Mouse (Mus musculus): ENCODE results near the gene Wdr72. TPM values are rescaled to one million over a fixed set of nuclear protein-coding genes. Genes with fewer than 3 reads are reported as not detected.

Wdr72 gene
- total and polyA plus RNA-seq, 2 experiments from 2014 or later = 0.05 to 0.22 TPM

GRCm38 (mm10) chr9:74194898-74195297 lies 84.7 kb downstream of the Wdr72 start:
- H3K4me3 ChIP-seq (ENCODE audit: low read depth, low read length) = no peak overlapping the region
- DNase-seq = peak; percentile 9
- ATAC-seq = no peak

GRCm38 (mm10) chr9:74228272-74228671 lies 118.1 kb downstream of the Wdr72 start:
- ATAC-seq (peak; percentile 74), DNase-seq (peak; percentile 52)
- Histone ChIP-seq H3K27me3 (ENCODE audit: insufficient read depth, low read length) (no peaks in the 10 kb centered on the region), H3K4me2 (ENCODE audit: low read depth) (no peak overlapping the region), H3K27ac (ENCODE audit: low read depth, low read length) (no peak overlapping the region), H3K36me3 (ENCODE audit: insufficient read depth) (no peaks in the 10 kb centered on the region), H3K4me3 (ENCODE audit: low read depth, low read length) (no peak overlapping the region), H3K4me1 (ENCODE audit: insufficient read depth) (peaks cover 6% of the 10 kb centered on the region; the same call in 1 of the 2 replicates), H3K9ac (no peak overlapping the region), H3K9me3 (ENCODE audit: low read length) (no peaks in the 10 kb centered on the region)
- no peak for TF ChIP-seq CTCF (IDR thresholded peaks at IDR 0.05; ENCODE audit: low read depth)
- WGBS = 44% methylated on average over 6 of the region's 6 CpGs

More at GRCm38 (mm10) chr9:74194898-74195297, 84.7 kb downstream of the Wdr72 start:
- Histone ChIP-seq H3K27ac (ENCODE audit: low read depth, low read length) (no peak overlapping the region), H3K27me3 (ENCODE audit: insufficient read depth, low read length) (no peaks in the 10 kb centered on the region; the same call in 1 of the 2 replicates), H3K9me3 (ENCODE audit: low read length) (no peaks in the 10 kb centered on the region), H3K4me2 (ENCODE audit: low read depth) (no peak overlapping the region), H3K36me3 (ENCODE audit: insufficient read depth) (no peaks in the 10 kb centered on the region), H3K9ac (no peak overlapping the region), H3K4me1 (ENCODE audit: insufficient read depth) (no peaks in the 10 kb centered on the region)
- WGBS = 26% methylated on average over 2 of the region's 2 CpGs
- no peak for TF ChIP-seq CTCF (IDR thresholded peaks at IDR 0.05; ENCODE audit: low read depth)

GRCm38 (mm10) chr9:74241292-74241691 lies 131.1 kb downstream of the Wdr72 start:
- no peak for ATAC-seq
- Histone ChIP-seq H3K9me3 (ENCODE audit: low read length) (no peaks in the 10 kb centered on the region), H3K9ac (no peak overlapping the region), H3K4me2 (ENCODE audit: low read depth) (no peak overlapping the region), H3K27me3 (ENCODE audit: insufficient read depth, low read length) (no peaks in the 10 kb centered on the region), H3K4me3 (ENCODE audit: low read depth, low read length) (no peak overlapping the region), H3K36me3 (ENCODE audit: insufficient read depth) (no peaks in the 10 kb centered on the region), H3K27ac (ENCODE audit: low read depth, low read length) (no peak overlapping the region), H3K4me1 (ENCODE audit: insufficient read depth) (no peaks in the 10 kb centered on the region)
- DNase-seq = no peak
- no peak for TF ChIP-seq CTCF (IDR thresholded peaks at IDR 0.05; ENCODE audit: low read depth)
- WGBS = 35% methylated on average over 5 of the region's 5 CpGs

GRCm38 (mm10) chr9:74248084-74248483 lies 137.9 kb downstream of the Wdr72 start:
- Histone ChIP-seq H3K36me3 (ENCODE audit: insufficient read depth) (no peaks in the 10 kb centered on the region), H3K4me1 (ENCODE audit: insufficient read depth) (no peaks in the 10 kb centered on the region), H3K9ac (no peak overlapping the region), H3K27me3 (ENCODE audit: insufficient read depth, low read length) (no peaks in the 10 kb centered on the region), H3K9me3 (ENCODE audit: low read length) (no peaks in the 10 kb centered on the region), H3K4me2 (ENCODE audit: low read depth) (no peak overlapping the region), H3K4me3 (ENCODE audit: low read depth, low read length) (no peak overlapping the region), H3K27ac (ENCODE audit: low read depth, low read length) (no peak overlapping the region)
- ATAC-seq (peak; percentile 27; the same call in 1 of the 2 replicates), DNase-seq (no peak)
- TF ChIP-seq CTCF (IDR thresholded peaks at IDR 0.05; ENCODE audit: low read depth) = no peak
- WGBS = 71% methylated on average over 4 of the region's 4 CpGs

- ATAC-seq = no peak
- Histone ChIP-seq H3K27me3 (ENCODE audit: insufficient read depth, low read length) (no peaks in the 10 kb centered on the region), H3K4me3 (ENCODE audit: low read depth, low read length) (no peak overlapping the region), H3K9me3 (ENCODE audit: low read length) (no peaks in the 10 kb centered on the region), H3K9ac (no peak overlapping the region), H3K27ac (ENCODE audit: low read depth, low read length) (no peak overlapping the region), H3K4me2 (ENCODE audit: low read depth) (no peak overlapping the region), H3K4me1 (ENCODE audit: insufficient read depth) (no peaks in the 10 kb centered on the region), H3K36me3 (ENCODE audit: insufficient read depth) (no peaks in the 10 kb centered on the region)
- TF ChIP-seq CTCF (IDR thresholded peaks at IDR 0.05; ENCODE audit: low read depth) = no peak
- no peak for DNase-seq
- WGBS = 49% methylated on average over 1 of the region's 1 CpGs
Measured at GRCm38 (mm10) chr9:74249486-74249885, 139.3 kb downstream of the Wdr72 start.

- DNase-seq (peak; percentile 23), ATAC-seq (peak; percentile 86)
- H3K27ac ChIP-seq (ENCODE audit: low read depth, low read length) = no peak overlapping the region
- no peaks in the 10 kb centered on the region for H3K27me3 ChIP-seq (ENCODE audit: insufficient read depth, low read length)
- no peak overlapping the region for H3K4me3 ChIP-seq (ENCODE audit: low read depth, low read length)
- no peak for TF ChIP-seq CTCF (IDR thresholded peaks at IDR 0.05; ENCODE audit: low read depth)
- H3K36me3 ChIP-seq (ENCODE audit: insufficient read depth) = no peaks in the 10 kb centered on the region
- H3K4me2 ChIP-seq (ENCODE audit: low read depth) = no peak overlapping the region
- H3K4me1 ChIP-seq (ENCODE audit: insufficient read depth) = no peaks in the 10 kb centered on the region
- H3K9ac ChIP-seq = no peak overlapping the region
- no peaks in the 10 kb centered on the region for H3K9me3 ChIP-seq (ENCODE audit: low read length)
- WGBS = 35% methylated on average over 1 of the region's 1 CpGs
Measured at GRCm38 (mm10) chr9:74250522-74250921, 140.4 kb downstream of the Wdr72 start.

GRCm38 (mm10) chr9:74258389-74258788 lies 148.2 kb downstream of the Wdr72 start:
- Histone ChIP-seq H3K4me3 (ENCODE audit: low read depth, low read length) (no peak overlapping the region), H3K36me3 (ENCODE audit: insufficient read depth) (no peaks in the 10 kb centered on the region), H3K27me3 (ENCODE audit: insufficient read depth, low read length) (no peaks in the 10 kb centered on the region), H3K9ac (no peak overlapping the region), H3K4me1 (ENCODE audit: insufficient read depth) (no peaks in the 10 kb centered on the region), H3K27ac (ENCODE audit: low read depth, low read length) (no peak overlapping the region), H3K9me3 (ENCODE audit: low read length) (no peaks in the 10 kb centered on the region), H3K4me2 (ENCODE audit: low read depth) (no peak overlapping the region)
- ATAC-seq (no peak), DNase-seq (no peak)
- WGBS = 20% methylated on average over 4 of the region's 4 CpGs
- no peak for TF ChIP-seq CTCF (IDR thresholded peaks at IDR 0.05; ENCODE audit: low read depth)
